Mouse (Mus musculus) frontal cortex, adult 2 months (tissue): ENCODE data around the gene Ilvbl. TPM values are rescaled to one million over a fixed set of nuclear protein-coding genes. Genes with fewer than 3 reads are reported as not detected.
"Not testable (repeated sequence)": the region's sequence is repeated elsewhere in the genome, so short reads cannot be mapped to it uniquely, and the experiment has no call there.

Experiments used
- DNase-seq, 2 experiments: peaks; one replicate each; pipeline ENCODE4 v3.0.0; 2022; ENCODE audit warnings: low spot score in 1 of 2; ENCODE audit errors: extremely low spot score in 1 of 2
- polyA plus RNA-seq: library from polyadenylated mRNA; depleted of rRNA; stranded (reverse); fragments of >200 nt; gene quantifications from 2 replicates; pipeline ENCODE4 v1.2.3, GENCODE M21; 2012; rRNA removed

Ilvbl gene
- polyA plus RNA-seq, 1 experiment, result 44.3 TPM

GRCm38 (mm10) chr10:78589901-78590300, 15.8 kb downstream of the Ilvbl start:
- DNase-seq, result no peak

GRCm38 (mm10) chr10:78590744-78591143, 16.6 kb downstream of the Ilvbl start:
- no peak for DNase-seq

GRCm38 (mm10) chr10:78591406-78592328, 17.5 kb downstream of the Ilvbl start, which contains the start of gene Syde1:
Syde1 (minus strand) TSS chr10:78591964.
- DNase-seq, result no peak

GRCm38 (mm10) chr10:78592856-78593379, 18.8 kb downstream of the Ilvbl start:
- DNase-seq, result no peak

- no peak for DNase-seq
Observed at GRCm38 (mm10) chr10:78593736-78594135, 19.6 kb downstream of the Ilvbl start.

GRCm38 (mm10) chr10:78594157-78594556, 20.0 kb downstream of the Ilvbl start:
- no peak for DNase-seq

- no peak for DNase-seq
Observed at GRCm38 (mm10) chr10:78594566-78594965, 20.4 kb downstream of the Ilvbl start.

GRCm38 (mm10) chr10:78599865-78600264, 25.7 kb downstream of the Ilvbl start:
- DNase-seq, result no peak

GRCm38 (mm10) chr10:78605080-78605479, 30.9 kb downstream of the Ilvbl start:
- peak in 1 of 2 experiments; percentile 72 for DNase-seq

- no peak for DNase-seq
Observed at GRCm38 (mm10) chr10:78607602-78608001, 33.5 kb downstream of the Ilvbl start.

GRCm38 (mm10) chr10:78617974-78618373, 43.8 kb downstream of the Ilvbl start, which contains the start of gene Olfr1357:
Olfr1357 (minus strand) TSS chr10:78618074.
- no peak for DNase-seq

GRCm38 (mm10) chr10:78623143-78623542, 49.0 kb downstream of the Ilvbl start:
- not testable (repeated sequence) for DNase-seq

- DNase-seq, result peak in 1 of 2 experiments; percentile 17
Observed at GRCm38 (mm10) chr10:78630194-78630593, 56.0 kb downstream of the Ilvbl start.

GRCm38 (mm10) chr10:78632311-78632710, 58.2 kb downstream of the Ilvbl start:
- DNase-seq, result peak; percentile 5 to 69

Other genes with a start within 250 kb of the Ilvbl start
- 218 and 220 TPM in 2 replicates for gene Agpat3, start 221.9 kb upstream of the Ilvbl start, polyA plus RNA-seq
- gene Rrp1, start 161.3 kb upstream of the Ilvbl start, polyA plus RNA-seq, result 699 and 728 TPM in 2 replicates
- gene Cstb, start 148.7 kb upstream of the Ilvbl start, polyA plus RNA-seq, result 69.5 and 75.2 TPM in 2 replicates
- 80.2 and 80.9 TPM in 2 replicates for gene Pdxk, start 109.4 kb upstream of the Ilvbl start, polyA plus RNA-seq
- not detected in 2 replicates for gene Olfr1358, start 56.9 kb upstream of the Ilvbl start, polyA plus RNA-seq
- 7.3 and 8.2 TPM in 2 replicates for gene Syde1, start 17.6 kb downstream of the Ilvbl start, polyA plus RNA-seq
- gene Olfr1357, start 43.7 kb downstream of the Ilvbl start, polyA plus RNA-seq, result 0.08 and 0.11 TPM in 2 replicates
- not detected in 2 replicates for gene Casp14, start 143.9 kb downstream of the Ilvbl start, polyA plus RNA-seq
- gene Ccdc105, start 178.7 kb downstream of the Ilvbl start, polyA plus RNA-seq, result 0.15 and 0.18 TPM in 2 replicates
- gene Slc1a6, start 206.2 kb downstream of the Ilvbl start, polyA plus RNA-seq, result 8.9 and 10.4 TPM in 2 replicates